Mouse (Mus musculus): ENCODE results near the gene Dnase1. TPM values are rescaled to one million over a fixed set of nuclear protein-coding genes. Genes with fewer than 3 reads are reported as not detected.
"Not testable (repeated sequence)": the region's sequence is repeated elsewhere in the genome, so short reads cannot be mapped to it uniquely, and the experiment has no call there.

Dnase1 gene
- polyA plus RNA-seq, 1 experiment, result 0.27 TPM

DNA sequence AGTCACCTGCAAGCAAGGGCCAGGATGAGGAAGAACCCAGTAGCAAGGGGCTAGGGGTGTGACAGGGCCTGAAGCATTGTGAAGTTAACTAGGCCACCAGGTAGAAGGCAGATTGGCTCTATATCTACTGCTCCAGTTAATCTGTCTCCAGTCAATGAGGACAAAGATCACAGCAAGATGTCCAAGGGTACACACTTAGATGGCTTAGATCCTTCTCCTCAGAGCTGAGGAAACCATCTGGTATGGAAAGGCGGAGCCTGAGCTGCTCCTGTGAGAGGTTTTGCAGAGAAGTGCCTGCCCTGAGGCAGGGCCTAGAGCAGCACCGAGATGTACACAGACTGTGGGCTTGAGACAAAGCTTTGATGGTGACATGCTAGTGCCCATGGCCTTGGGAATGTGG lies 7.4 kb downstream of the Dnase1 start:
- no peak for DNase-seq (ENCODE audit: low read depth)

GRCm38 (mm10) chr16:4045524-4045923 lies 8.8 kb downstream of the Dnase1 start:
- DNase-seq (ENCODE audit: low read depth), result no peak

DNA sequence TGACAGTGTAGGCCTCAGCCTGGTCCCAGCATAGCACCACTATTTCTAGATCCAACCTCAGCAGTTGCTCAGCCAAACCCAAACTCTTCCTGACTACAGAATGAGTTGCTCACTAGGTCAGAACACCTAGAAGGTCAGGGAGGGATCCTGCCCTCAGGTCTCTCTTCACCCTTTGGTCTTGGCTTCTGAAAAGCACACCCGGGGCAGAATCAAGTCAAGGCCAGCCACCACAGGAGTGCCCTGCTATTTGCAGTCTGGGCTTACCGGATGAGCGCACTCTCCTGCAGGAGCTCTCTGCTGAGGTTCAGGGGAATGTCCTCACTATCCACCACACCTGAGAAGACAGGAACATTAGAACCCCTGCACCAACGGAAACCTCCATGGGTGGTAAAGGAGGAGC lies 15.9 kb downstream of the Dnase1 start:
- DNase-seq (ENCODE audit: low read depth), result no peak

GRCm38 (mm10) chr16:4053811-4054210 lies 17.1 kb downstream of the Dnase1 start:
- DNase-seq (ENCODE audit: low read depth), result no peak

DNA sequence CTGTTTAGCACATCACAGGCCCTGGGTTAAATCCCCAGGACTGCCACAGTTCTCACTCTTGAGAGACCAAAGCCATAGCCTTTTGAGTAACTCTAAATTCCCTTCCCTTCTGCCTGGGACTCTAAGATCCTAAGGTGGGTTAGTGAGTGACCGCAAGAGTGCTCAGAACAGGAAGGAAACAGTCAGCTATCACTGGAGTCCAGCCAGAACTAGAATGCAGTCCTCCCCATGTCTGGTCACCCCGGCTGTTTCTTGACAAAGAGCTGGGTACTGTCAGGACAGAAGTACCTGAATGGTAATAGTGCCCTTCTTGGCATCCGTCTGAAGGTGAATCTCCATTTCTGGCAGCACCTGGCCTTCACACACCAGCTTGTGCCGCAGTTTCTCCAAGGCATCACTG lies 28.2 kb downstream of the Dnase1 start:
- no peak for DNase-seq (ENCODE audit: low read depth)

GRCm38 (mm10) chr16:4068588-4068987 lies 31.8 kb downstream of the Dnase1 start:
- DNase-seq (ENCODE audit: low read depth), result no peak

GRCm38 (mm10) chr16:4074297-4074696 lies 37.6 kb downstream of the Dnase1 start:
- DNase-seq (ENCODE audit: low read depth), result no peak

- DNase-seq (ENCODE audit: low read depth), result no peak
Observed at GRCm38 (mm10) chr16:4074836-4075235, 38.1 kb downstream of the Dnase1 start.

DNA sequence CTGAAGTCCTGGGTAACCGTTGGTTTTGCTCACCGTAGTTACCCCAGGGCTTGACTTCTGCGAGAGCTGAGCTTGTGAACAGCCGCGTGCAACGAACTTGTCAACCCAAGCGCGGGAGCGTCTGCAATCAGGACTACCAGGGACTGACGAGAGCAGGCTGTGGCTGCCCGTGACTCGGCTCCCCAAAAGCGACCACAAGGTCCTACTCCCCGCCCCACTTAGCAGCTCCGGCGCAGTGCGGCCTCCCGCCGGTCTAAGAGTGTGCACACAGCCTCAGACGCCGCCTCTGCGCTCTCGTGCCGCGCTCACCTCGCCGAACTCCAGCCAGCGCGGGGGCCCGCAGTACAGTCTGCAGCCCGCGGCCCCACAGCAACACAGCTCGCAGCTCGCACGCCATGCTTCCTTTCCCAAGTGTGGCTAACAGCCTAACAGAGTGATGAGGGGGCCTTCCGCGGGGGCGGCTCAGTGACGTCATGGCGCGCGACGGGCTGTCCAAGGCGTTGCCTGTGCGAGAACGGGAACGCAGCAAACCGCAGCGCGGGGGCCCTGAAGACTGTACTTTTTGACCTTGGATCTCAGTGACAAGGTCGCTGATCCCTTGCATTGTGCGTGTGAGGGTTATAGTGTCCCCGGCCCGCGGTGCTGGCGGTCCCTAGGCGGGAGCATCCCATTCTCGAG lies 40.8 kb downstream of the Dnase1 start, which contains the start of gene Trap1:
Gene Trap1, minus strand, starts transcription at position 444 of the 678 bp plus-strand sequence.
- peak; percentile 23 for DNase-seq (ENCODE audit: low read depth)

GRCm38 (mm10) chr16:4078302-4078701 lies 41.6 kb downstream of the Dnase1 start:
- DNase-seq (ENCODE audit: low read depth), result not testable (repeated sequence)

GRCm38 (mm10) chr16:4079656-4080055 lies 42.9 kb downstream of the Dnase1 start:
- DNase-seq (ENCODE audit: low read depth), result no peak

GRCm38 (mm10) chr16:4080419-4080818 lies 43.7 kb downstream of the Dnase1 start:
- not testable (repeated sequence) for DNase-seq (ENCODE audit: low read depth)

DNA sequence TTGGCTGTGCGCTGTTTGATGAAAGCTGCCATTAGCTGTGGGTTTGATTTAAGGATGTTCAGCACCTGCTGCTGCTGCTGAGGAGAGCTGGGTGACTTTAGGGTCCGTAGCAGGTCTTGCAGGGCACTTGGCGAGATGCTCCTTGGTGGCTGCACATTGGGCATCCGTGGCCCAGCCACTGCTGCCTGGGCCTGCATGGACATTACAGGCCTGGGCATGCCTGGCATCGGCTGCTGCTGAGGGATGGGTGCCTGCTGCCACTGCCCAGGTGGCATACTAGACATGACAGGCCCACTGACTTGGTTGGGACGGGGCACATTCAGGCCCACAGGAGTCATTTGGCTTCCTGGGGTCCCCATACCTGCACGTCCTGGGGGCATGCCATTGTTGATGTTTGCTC lies 48.3 kb downstream of the Dnase1 start:
- no peak for DNase-seq (ENCODE audit: low read depth)

- DNase-seq (ENCODE audit: low read depth), result no peak
Observed at GRCm38 (mm10) chr16:4085851-4086387, 49.2 kb downstream of the Dnase1 start.

GRCm38 (mm10) chr16:4087214-4087913 lies 50.6 kb downstream of the Dnase1 start:
- no peak for DNase-seq (ENCODE audit: low read depth)

Other genes starting within 250 kb of the Dnase1 start
- not detected in 2 replicates for gene Olfr15, start 206.1 kb upstream of the Dnase1 start, polyA plus RNA-seq (2012; rRNA removed)
- 1.7 and 2.0 TPM in 2 replicates for gene Zfp174, start 189.7 kb upstream of the Dnase1 start, polyA plus RNA-seq (2012; rRNA removed)
- gene Naa60, start 164.6 kb upstream of the Dnase1 start, polyA plus RNA-seq (2012; rRNA removed), result 64.2 and 69.8 TPM in 2 replicates
- gene Zfp597, start 152.4 kb upstream of the Dnase1 start, polyA plus RNA-seq (2012; rRNA removed), result 2.5 and 3.0 TPM in 2 replicates
- 0.16 and 0.25 TPM in 2 replicates for gene Gm20695, start 152.3 kb upstream of the Dnase1 start, polyA plus RNA-seq (2012; rRNA removed)
- gene 1700037C18Rik, start 128.3 kb upstream of the Dnase1 start, polyA plus RNA-seq (2012; rRNA removed), result 13.5 and 16.2 TPM in 2 replicates
- 5.4 and 6.8 TPM in 2 replicates for gene Cluap1, start 128.1 kb upstream of the Dnase1 start, polyA plus RNA-seq (2012; rRNA removed)
- 0.86 and 1.6 TPM in 2 replicates for gene Nlrc3, start 60.3 kb upstream of the Dnase1 start, polyA plus RNA-seq (2012; rRNA removed)
- 17.5 and 18.2 TPM in 2 replicates for gene Slx4, start 33.2 kb upstream of the Dnase1 start, polyA plus RNA-seq (2012; rRNA removed)
- 90.6 and 105 TPM in 2 replicates for gene Trap1, start 40.9 kb downstream of the Dnase1 start, polyA plus RNA-seq (2012; rRNA removed)
- gene Crebbp, start 177.1 kb downstream of the Dnase1 start, polyA plus RNA-seq (2012; rRNA removed), result 10.0 and 40.6 TPM in 2 replicates